Mouse (Mus musculus): ENCODE measurements around the gene Zfp386.

Zfp386 gene

GRCm38 (mm10) chr12:116089836-116090235 lies 42.3 kb downstream of the Zfp386 start:
- DNase-seq (ENCODE audit: inconsistent age in 2 of 2, low spot score in 1 of 2): no peak

- no peak for DNase-seq (ENCODE audit: inconsistent age in 2 of 2, low spot score in 1 of 2)
These were observed 47.4 kb downstream of the Zfp386 start for GRCm38 (mm10) chr12:116094765-116095555.

GRCm38 (mm10) chr12:116096361-116096904 lies 48.9 kb downstream of the Zfp386 start:
- no peak for DNase-seq (ENCODE audit: inconsistent age in 2 of 2, low spot score in 1 of 2)

GRCm38 (mm10) chr12:116097166-116097565 lies 49.6 kb downstream of the Zfp386 start:
- no peak for DNase-seq (ENCODE audit: inconsistent age in 2 of 2, low spot score in 1 of 2)

GRCm38 (mm10) chr12:116101945-116102344 lies 54.4 kb downstream of the Zfp386 start:
- DNase-seq (ENCODE audit: inconsistent age in 2 of 2, low spot score in 1 of 2): no peak

GRCm38 (mm10) chr12:116109451-116110353 lies 62.2 kb downstream of the Zfp386 start:
- no peak for DNase-seq (ENCODE audit: inconsistent age in 2 of 2, low spot score in 1 of 2)

- no peak for DNase-seq (ENCODE audit: inconsistent age in 2 of 2, low spot score in 1 of 2)
These were observed 63.6 kb downstream of the Zfp386 start for GRCm38 (mm10) chr12:116111007-116111694.

All from adrenal gland, adult (tissue).